Mouse (Mus musculus): Measurements from ENCODE around the gene Ctdspl.

- no peak for TF ChIP-seq CTCF (IDR thresholded peaks at IDR 0.05; ENCODE audit: control insufficient read depth, insufficient read depth, low read length)
- no peak for TF ChIP-seq POLR2A (IDR thresholded peaks at IDR 0.05; ENCODE audit: borderline replicate concordance, control insufficient read depth, low read depth, low read length)
Observed at GRCm38 (mm10) chr9:118963149-118963548, 36.9 kb downstream of the Ctdspl start.
